Mouse (Mus musculus) heart, adult 2 months (tissue): Measurements from ENCODE around the gene Serpina11. TPM values are rescaled to one million over a fixed set of nuclear protein-coding genes. Genes with fewer than 3 reads are reported as not detected.
A peak's percentile ranks its signal among the peaks of the same experiment; 100 is the strongest.

Experiments used
- DNase-seq, 2 experiments: peaks; one replicate each; pipeline ENCODE4 v3.0.0; 2021
- H3K27ac ChIP-seq: fragments of 200-600 bp; 2 replicates; pipeline ENCODE4 v1.8.1; 2022
- H3K27me3 ChIP-seq: fragments of 200-500 bp; 2 replicates; pipeline ENCODE4 v1.6.1; 2012; ENCODE audit warnings: mild to moderate bottlenecking, low read length, inconsistent platforms, mixed read lengths; ENCODE audit not compliant: control insufficient read depth, insufficient read depth
- H3K36me3 ChIP-seq: fragments of 200-500 bp; 2 replicates; pipeline ENCODE4 v1.6.1; 2012; ENCODE audit warnings: low read length, inconsistent platforms; ENCODE audit not compliant: control insufficient read depth, insufficient read depth
- H3K4me1 ChIP-seq: fragments of 200-500 bp; 2 replicates; pipeline ENCODE4 v1.6.1; 2011; ENCODE audit warnings: low read length; ENCODE audit not compliant: control insufficient read depth, insufficient read depth
- H3K4me3 ChIP-seq: fragments of 200-600 bp; 2 replicates; pipeline ENCODE4 v1.8.1; 2022
- H3K79me2 ChIP-seq: fragments of 200-500 bp; replicated peaks from 2 replicates; pipeline ENCODE4 v1.6.1; 2012; ENCODE audit warnings: mild to moderate bottlenecking, inconsistent platforms, low read length, moderate library complexity, mixed read lengths; ENCODE audit not compliant: control insufficient read depth, insufficient read depth
- H3K9ac ChIP-seq: fragments of 200-500 bp; 2 replicates; pipeline ENCODE4 v1.6.1; 2012; ENCODE audit warnings: low read depth, mild to moderate bottlenecking, control low read depth, inconsistent platforms, low read length, mixed read lengths
- CTCF ChIP-seq: fragments of 200-600 bp; IDR thresholded peaks from 2 replicates; pipeline ENCODE4 v1.8.1; 2022; ENCODE audit warnings: antibody characterized with exemption, mild to moderate bottlenecking, moderate library complexity
- EP300 ChIP-seq: fragments of 200-500 bp; IDR thresholded peaks from 2 replicates; pipeline ENCODE4 v1.6.1; 2011; ENCODE audit warnings: low read depth, low read length, control low read depth; ENCODE audit not compliant: insufficient read depth
- POLR2A ChIP-seq: fragments of 200-500 bp; IDR thresholded peaks from 2 replicates; pipeline ENCODE4 v1.6.1; 2011; ENCODE audit warnings: mild to moderate bottlenecking, low read depth, low read length, control low read depth; ENCODE audit not compliant: insufficient read depth
- WGBS: fragments of 180-500 bp; shearing (Covaris S2); methylation state at CpG from one replicate; pipeline ENCODE4 v1.1.7; 2018; 5-methylcytosine and 5-hydroxymethylcytosine counted together
- intact Hi-C: fragments of 180-260 bp; cut with DNase I; formaldehyde crosslinking; loops from one replicate; pipeline ENCODE4 v1.15.1; 2025
- polyA plus RNA-seq: library from polyadenylated mRNA; depleted of rRNA; stranded (reverse); fragments of >200 nt; gene quantifications from 2 replicates; pipeline ENCODE4 v1.2.3, GENCODE M21; 2012
- total RNA-seq, 2 experiments: library from RNA; stranded (reverse); gene quantifications; 2 replicates each; pipeline ENCODE4 v1.2.3; 2021

Serpina11 gene
- total and polyA plus RNA-seq, 3 experiments = not detected

DNA sequence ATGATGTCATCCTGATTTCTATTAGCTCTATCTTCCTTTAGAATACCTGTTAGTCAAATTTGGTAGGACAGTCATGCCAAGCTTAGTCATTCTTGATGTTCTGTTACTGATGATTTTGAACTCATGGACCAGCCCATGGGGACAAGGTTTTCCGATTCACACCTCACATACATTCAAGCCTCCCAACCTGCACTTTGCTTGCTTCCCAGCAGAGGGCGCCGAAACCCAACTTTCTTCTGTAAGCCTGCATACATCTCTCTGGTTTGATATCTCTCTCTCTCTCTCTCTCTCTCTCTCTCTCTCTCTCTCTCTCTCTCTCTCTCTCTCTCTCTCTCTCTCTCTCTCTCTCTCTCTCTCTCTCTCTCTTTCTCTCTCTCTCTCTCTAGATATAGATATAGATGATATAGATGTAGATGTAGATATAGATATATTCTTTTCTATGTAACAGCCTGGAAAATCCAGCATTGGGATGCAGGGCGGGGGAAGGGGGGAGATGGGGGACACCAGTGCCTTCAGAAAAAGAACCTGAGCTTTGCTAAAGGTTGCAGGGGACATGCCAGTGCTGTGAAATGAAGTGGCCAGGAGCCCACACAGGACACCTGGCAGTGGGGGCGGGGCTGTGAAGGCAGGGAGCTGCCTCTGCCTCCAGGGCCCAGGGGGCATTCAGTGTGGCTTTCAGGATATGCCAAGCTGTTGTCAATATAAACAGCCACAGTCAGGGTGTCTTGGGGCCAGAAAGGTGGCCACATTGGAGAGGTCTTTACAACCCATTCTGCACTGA lies 5.7 kb upstream of the Serpina11 start:
- Histone ChIP-seq H3K27me3 (no peaks in the 10 kb centered on the region), H3K9ac (no peak overlapping the region), H3K4me3 (no peak overlapping the region), H3K27ac (no peak overlapping the region), H3K79me2 (no peaks in the 10 kb centered on the region), H3K4me1 (no peaks in the 10 kb centered on the region), H3K36me3 (no peaks in the 10 kb centered on the region)
- intact Hi-C loops = loop anchor here (1.0 to 10.0 kb wide), 4 partner anchors 35 to 423 kb away; no protein-coding TSS in a partner anchor
- TF ChIP-seq CTCF (peak; percentile 76), EP300 (0 out of 2 replicates have a peak, but pooled peaks have one; percentile 46), POLR2A (no peak)
- DNase-seq = peak; percentile 50 to 78
- 38% methylated on average over 5 of the region's 5 CpGs for WGBS

DNA sequence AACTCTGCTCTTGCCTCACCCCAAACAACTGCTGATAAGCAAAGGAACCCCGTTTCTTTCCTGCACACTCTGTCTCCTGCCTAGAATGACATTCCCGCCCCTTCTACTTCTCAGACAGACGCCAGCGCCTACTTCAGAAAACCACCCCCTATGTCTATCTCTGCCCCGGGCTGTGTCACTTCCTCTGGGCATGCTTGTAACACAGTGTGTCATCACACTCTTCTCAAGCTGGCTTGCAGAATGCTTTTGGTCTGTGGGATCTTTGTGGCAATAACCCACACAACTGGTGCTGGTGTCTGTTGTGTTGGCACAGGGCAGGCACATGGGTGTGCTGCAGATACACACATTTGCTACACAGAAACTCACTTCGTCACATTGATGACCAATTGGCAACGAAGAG lies 3.2 kb upstream of the Serpina11 start:
- Histone ChIP-seq H3K9ac (no peak overlapping the region), H3K27ac (no peak overlapping the region), H3K36me3 (no peaks in the 10 kb centered on the region), H3K4me3 (no peak overlapping the region), H3K79me2 (no peaks in the 10 kb centered on the region), H3K4me1 (no peaks in the 10 kb centered on the region), H3K27me3 (no peaks in the 10 kb centered on the region)
- DNase-seq = no peak
- TF ChIP-seq EP300 (no peak), CTCF (no peak), POLR2A (no peak)
- 38% methylated on average over 7 of the region's 7 CpGs for WGBS
- intact Hi-C loops = loop anchor here (10.0 kb wide), 1 partner anchor 182 kb away; no protein-coding TSS in a partner anchor

DNA sequence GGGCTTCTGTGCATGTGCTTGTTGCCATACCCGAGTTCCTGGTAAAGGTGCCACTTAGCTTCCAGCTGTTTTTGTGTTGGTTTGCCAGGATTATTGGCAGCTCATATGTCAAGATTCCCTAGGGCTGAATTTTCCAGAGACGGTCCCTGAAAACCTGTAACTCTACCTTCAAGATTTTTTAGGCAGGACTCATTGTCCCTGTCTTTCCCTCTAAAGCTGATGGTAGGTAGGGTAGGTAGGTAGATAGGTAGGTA lies 316 bp downstream of the Serpina11 start:
- 74% methylated on average over 2 of the region's 2 CpGs for WGBS
- H3K27ac ChIP-seq = no peak overlapping the region
- no peaks in the 10 kb centered on the region for H3K36me3 ChIP-seq
- intact Hi-C loops = no loop called here
- no peaks in the 10 kb centered on the region for H3K4me1 ChIP-seq
- TF ChIP-seq POLR2A (no peak), CTCF (no peak), EP300 (no peak)
- no peak overlapping the region for H3K9ac ChIP-seq
- H3K27me3 ChIP-seq = no peaks in the 10 kb centered on the region
- H3K4me3 ChIP-seq = no peak overlapping the region
- H3K79me2 ChIP-seq = no peaks in the 10 kb centered on the region
- DNase-seq = no peak

DNA sequence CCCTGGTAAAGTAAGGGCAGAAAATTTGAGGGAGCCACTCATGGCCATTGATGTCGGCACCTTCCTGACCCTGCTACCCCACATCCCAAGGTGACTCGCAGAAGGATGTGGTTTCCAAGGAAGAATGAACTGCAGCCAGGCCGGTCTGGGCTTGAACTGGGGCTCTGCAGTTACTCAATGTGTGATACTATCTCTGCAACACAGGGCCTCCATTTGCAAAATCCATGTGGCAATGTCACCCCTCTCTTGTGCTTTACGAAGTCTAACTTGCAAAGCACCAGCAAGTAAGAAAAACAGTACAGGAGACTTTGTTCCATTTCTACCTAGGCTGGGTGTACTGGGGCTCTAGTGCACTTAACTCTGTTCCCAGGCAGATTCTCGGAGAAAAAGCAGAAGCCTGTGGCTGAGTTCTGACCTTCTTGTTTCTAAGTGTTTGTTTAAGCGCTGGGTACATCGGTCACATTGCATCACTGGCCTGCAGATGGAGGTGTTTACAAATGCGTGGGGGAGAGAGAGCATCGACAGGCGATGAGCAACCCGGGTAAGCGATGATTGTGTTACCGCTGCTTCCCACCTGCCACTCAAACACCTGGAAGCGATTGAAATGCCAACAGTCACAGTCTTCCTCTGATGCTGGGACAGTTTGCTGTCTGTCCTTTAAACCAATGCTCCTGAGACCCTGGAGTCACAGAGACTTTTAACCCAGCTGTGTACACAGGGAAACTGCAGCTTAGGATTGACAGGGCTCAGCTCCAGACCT lies 823 bp downstream of the Serpina11 start:
- no peak for TF ChIP-seq POLR2A
- no peak for TF ChIP-seq EP300
- peak; percentile 18 for TF ChIP-seq CTCF
- no peak for DNase-seq
- H3K4me3 ChIP-seq = no peak overlapping the region
- H3K79me2 ChIP-seq = no peaks in the 10 kb centered on the region
- no peak overlapping the region for H3K9ac ChIP-seq
- no peaks in the 10 kb centered on the region for H3K27me3 ChIP-seq
- H3K36me3 ChIP-seq = no peaks in the 10 kb centered on the region
- no peaks in the 10 kb centered on the region for H3K4me1 ChIP-seq
- intact Hi-C loops = no loop called here
- WGBS = 50% methylated on average over 14 of the region's 14 CpGs
- H3K27ac ChIP-seq = no peak overlapping the region

DNA sequence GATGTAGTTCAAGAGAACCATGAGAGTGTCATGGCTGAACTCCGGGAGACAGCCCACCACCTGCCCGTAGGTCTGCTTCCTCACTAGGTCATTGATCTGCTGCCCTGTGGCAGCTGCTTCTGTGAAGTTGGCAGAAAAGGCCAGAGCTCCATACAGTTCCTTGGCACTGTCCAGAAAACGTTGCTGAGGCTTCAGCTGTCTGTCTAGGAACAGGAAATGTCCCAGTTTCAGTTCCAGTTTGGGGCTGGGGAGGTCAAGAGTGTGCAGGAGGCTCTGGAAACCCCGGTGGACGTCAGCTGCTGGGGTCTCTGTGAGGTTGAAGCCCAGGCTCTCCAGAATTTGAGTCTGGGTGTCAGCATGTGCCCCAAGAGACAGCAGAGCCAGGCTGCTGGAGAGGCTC lies 3.9 kb downstream of the Serpina11 start:
- no peak overlapping the region for H3K9ac ChIP-seq
- TF ChIP-seq EP300 (no peak), CTCF (no peak), POLR2A (no peak)
- no peak overlapping the region for H3K4me3 ChIP-seq
- H3K27me3 ChIP-seq = no peaks in the 10 kb centered on the region
- no peaks in the 10 kb centered on the region for H3K79me2 ChIP-seq
- no peaks in the 10 kb centered on the region for H3K4me1 ChIP-seq
- no peaks in the 10 kb centered on the region for H3K36me3 ChIP-seq
- 48% methylated on average over 5 of the region's 5 CpGs for WGBS
- H3K27ac ChIP-seq = no peak overlapping the region
- no peak for DNase-seq
- intact Hi-C loops = no loop called here

DNA sequence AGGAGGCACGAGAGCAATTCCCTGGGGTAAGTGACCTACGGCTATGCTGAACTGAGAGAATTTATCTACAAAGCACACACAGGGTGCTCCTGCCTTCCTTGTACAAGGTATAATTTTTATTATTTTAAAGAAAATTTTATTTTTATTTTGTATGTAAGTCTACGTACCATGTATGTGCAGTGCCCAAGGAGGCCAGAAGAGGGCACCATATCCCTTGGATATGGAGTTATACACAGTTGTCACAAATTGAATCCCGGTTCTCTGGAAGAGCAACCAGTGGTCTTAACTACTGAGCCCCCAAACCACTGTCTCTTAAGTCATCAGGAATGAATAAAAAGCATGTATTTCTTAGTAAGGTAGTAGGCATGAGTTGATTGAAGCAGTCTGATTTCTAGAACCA lies 4.8 kb downstream of the Serpina11 start:
- no peaks in the 10 kb centered on the region for H3K79me2 ChIP-seq
- WGBS = 53% methylated on average over 4 of the region's 4 CpGs
- no peak overlapping the region for H3K27ac ChIP-seq
- no peak overlapping the region for H3K4me3 ChIP-seq
- TF ChIP-seq EP300 (no peak), CTCF (peak; percentile 82), POLR2A (no peak)
- H3K36me3 ChIP-seq = no peaks in the 10 kb centered on the region
- intact Hi-C loops = no loop called here
- peak in 1 of 2 experiments; percentile 53 for DNase-seq
- no peaks in the 10 kb centered on the region for H3K4me1 ChIP-seq
- no peaks in the 10 kb centered on the region for H3K27me3 ChIP-seq
- no peak overlapping the region for H3K9ac ChIP-seq
